Mouse (Mus musculus) cortical plate, adult 2 months (tissue): ENCODE data around the gene Lsamp. TPM values are rescaled to one million over a fixed set of nuclear protein-coding genes. Genes with fewer than 3 reads are reported as not detected.

Source experiments
- H3K27ac ChIP-seq: fragments of 200-500 bp; 2 replicates; pipeline ENCODE4 v1.5.1; 2012; ENCODE audit warnings: low read length, control low read depth, inconsistent platforms; ENCODE audit not compliant: insufficient read depth
- H3K4me1 ChIP-seq: fragments of 200-500 bp; 2 replicates; pipeline ENCODE4 v1.6.1; 2011; ENCODE audit warnings: low read length; ENCODE audit not compliant: control insufficient read depth, insufficient read depth
- H3K4me3 ChIP-seq: fragments of 200-500 bp; 2 replicates; pipeline ENCODE4 v1.5.1; 2011; ENCODE audit warnings: mild to moderate bottlenecking, low read length, control low read depth; ENCODE audit not compliant: insufficient read depth
- CTCF ChIP-seq: fragments of 200-500 bp; IDR thresholded peaks from 2 replicates; pipeline ENCODE4 v1.5.1; 2011; ENCODE audit warnings: mild to moderate bottlenecking, control low read depth, low read length; ENCODE audit not compliant: insufficient read depth; ENCODE audit errors: extremely low read depth
- POLR2A ChIP-seq: fragments of 200-500 bp; IDR thresholded peaks from 2 replicates; pipeline ENCODE4 v1.6.1; 2011; ENCODE audit warnings: mild to moderate bottlenecking, low read length, control low read depth; ENCODE audit not compliant: insufficient read depth; ENCODE audit errors: extremely low read depth
- polyA plus RNA-seq: library from polyadenylated mRNA; depleted of rRNA; stranded (reverse); fragments of >200 nt; gene quantifications from 2 replicates; pipeline ENCODE4 v1.2.3, GENCODE M21; 2012

Gene Lsamp
- polyA plus RNA-seq, 1 experiment, result 99.8 TPM

DNA sequence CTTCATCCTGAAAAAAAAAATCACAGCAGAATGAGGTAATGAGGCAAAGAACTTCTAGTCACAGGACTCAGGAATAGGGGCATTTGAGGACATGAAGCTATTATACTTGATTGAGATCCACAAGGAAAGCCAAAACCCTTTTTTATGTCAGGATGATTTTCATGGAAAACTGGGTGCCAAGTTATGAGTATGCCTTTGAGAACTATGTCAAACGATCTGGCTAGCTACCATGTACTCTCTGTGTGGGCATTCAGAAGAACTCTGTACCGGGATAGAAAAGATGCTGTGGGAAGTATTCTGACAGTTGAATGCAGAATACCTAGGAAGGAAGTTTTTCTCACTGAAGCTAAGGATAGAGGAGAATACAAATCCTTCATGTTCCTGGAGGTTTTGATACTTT lies 1801.4 kb downstream of the Lsamp start:
- Histone ChIP-seq H3K4me1 (peaks cover 4% of the 10 kb centered on the region), H3K27ac (no peak overlapping the region), H3K4me3 (no peak overlapping the region)
- no peak for TF ChIP-seq CTCF
- TF ChIP-seq POLR2A, result no peak

DNA sequence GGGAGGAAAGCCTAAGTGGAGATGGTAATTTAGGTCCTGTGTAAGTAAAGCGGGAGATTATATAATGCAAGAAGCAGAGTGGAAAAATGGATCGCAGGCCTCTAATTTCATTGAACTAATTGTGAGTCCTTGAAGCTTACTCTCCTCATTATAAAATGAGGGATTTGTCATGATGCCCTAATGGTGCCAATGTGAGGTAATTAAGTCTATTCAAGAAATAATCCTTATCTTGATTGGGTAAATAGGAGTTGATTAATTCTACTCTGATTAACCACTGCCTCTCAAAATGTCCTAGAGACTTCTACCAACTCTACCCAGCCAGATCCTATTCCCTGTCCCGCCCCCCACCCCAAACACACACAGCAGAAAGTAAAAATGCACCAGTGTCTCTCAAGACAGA lies 1802.5 kb downstream of the Lsamp start:
- TF ChIP-seq CTCF (no peak), POLR2A (no peak)
- no peak overlapping the region for H3K4me3 ChIP-seq
- H3K27ac ChIP-seq, result no peak overlapping the region; the same call in 1 of the 2 replicates
- H3K4me1 ChIP-seq, result peaks cover 4% of the 10 kb centered on the region

DNA sequence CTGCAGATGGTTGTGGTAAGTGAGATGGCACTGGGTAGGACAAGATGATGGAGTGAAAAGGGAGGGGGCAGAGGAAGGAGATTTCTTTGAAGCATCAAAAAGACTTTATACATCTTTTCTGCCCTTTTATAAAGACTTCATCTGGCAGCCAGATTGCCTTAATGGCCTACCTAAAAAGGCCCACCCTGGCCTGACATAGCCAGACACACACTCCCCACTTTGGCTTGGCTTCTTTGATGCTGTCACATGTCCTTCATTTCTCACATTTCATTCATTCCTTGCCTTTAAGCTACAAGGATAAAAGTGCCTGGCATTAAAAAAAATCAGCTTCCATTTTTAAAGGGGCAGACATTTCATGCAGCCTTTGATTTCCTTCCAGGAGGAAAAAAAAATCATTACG lies 1803.0 kb downstream of the Lsamp start:
- Histone ChIP-seq H3K4me1 (peaks cover 4% of the 10 kb centered on the region), H3K27ac (no peak overlapping the region; the same call in 1 of the 2 replicates), H3K4me3 (no peak overlapping the region)
- TF ChIP-seq POLR2A (no peak), CTCF (no peak)

DNA sequence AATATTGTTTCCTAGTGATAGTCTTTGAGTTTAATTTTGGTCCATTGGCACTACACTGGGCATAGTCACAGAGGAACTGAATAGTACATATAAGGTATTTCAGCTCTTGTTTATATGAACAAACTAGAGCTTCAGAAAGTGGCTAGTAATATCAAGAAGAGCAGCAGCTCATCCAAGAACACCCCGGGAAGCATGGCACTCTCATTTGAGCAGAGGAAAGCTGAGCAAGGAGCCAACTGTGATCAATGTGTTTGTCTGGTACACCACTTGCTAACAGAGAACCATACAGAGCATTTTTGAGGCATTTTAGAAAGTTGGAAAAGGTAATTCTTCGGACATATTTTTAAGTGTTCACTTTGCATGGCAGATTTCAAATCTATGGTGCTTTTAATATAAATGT lies 1805.9 kb downstream of the Lsamp start:
- peaks cover 3% of the 10 kb centered on the region for H3K4me1 ChIP-seq
- TF ChIP-seq POLR2A (no peak), CTCF (no peak)
- no peak overlapping the region for H3K4me3 ChIP-seq
- no peak overlapping the region for H3K27ac ChIP-seq

DNA sequence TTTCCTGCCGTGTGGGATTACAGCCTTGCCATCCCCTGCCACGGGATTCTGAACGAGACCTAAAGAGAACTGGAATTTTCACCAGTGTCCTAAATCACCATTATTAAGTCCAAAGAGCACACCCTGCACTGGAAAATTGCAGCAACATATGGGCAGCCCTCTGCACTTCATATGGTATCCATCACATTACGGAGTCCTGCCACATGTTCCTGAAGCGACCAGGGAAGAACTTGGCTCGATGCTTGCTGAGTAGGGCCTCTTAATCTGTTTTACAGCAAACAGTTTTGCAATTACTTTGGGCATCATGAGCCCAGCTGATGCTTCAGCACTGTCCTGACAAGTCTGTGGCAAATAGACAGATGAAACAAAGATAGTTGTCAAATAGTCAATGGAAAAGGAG lies 1836.2 kb downstream of the Lsamp start:
- Histone ChIP-seq H3K4me1 (no peaks in the 10 kb centered on the region), H3K4me3 (no peak overlapping the region), H3K27ac (no peak overlapping the region)
- TF ChIP-seq CTCF (no peak), POLR2A (no peak)

DNA sequence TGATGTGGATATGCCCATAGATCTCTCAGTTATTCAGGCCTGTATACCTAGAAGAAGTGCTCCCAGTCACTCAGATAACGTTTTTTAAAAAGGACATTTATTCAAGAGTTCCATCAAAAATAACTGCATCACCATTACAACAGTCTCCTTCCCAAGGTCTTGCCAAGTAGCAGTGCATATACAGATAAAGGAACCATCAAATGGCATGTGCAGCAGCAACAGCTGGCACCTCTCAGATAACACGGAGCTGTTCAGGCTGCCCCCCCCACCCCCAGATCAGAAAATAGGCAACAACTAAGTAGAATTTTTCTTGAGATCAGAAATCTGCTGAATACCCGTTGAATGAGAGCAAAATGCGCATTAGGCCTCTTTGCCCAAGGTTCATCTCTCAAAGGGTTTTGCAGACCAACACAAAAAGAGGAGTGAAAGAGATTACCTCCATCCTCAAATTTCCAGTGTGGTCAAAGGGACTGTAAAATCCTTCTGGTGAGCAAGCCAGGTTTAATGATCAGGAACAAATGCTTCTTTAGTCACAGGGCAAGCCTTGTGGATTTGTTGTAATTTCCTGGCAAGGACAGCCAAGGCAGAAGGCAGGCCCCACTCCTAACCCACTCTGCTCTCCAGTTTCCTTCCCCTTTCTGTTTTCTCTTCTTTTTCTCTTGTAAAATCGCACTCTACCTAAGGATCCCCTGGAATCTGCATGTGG lies 1842.9 kb downstream of the Lsamp start:
- TF ChIP-seq CTCF, result no peak
- TF ChIP-seq POLR2A, result no peak
- H3K27ac ChIP-seq, result no peak overlapping the region
- no peak overlapping the region for H3K4me3 ChIP-seq
- H3K4me1 ChIP-seq, result no peaks in the 10 kb centered on the region

DNA sequence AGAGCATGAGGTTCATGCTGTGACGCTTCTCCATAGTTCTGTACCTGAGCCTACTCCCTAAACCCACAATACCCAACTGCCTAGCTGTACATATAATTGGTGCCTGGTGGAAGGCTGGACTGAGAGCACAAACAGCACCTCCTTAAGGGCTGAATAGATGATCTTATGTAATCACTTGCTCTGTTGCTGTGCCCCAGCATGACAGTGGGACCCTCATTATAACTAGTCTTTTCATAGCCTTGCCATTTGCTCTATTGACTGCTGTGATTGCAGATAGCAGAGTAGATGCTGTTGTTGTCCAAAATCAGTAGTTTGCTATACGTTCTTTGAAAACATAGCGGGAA lies 1843.4 kb downstream of the Lsamp start:
- TF ChIP-seq POLR2A, result no peak
- no peak for TF ChIP-seq CTCF
- H3K27ac ChIP-seq, result no peak overlapping the region
- no peaks in the 10 kb centered on the region for H3K4me1 ChIP-seq
- no peak overlapping the region for H3K4me3 ChIP-seq

DNA sequence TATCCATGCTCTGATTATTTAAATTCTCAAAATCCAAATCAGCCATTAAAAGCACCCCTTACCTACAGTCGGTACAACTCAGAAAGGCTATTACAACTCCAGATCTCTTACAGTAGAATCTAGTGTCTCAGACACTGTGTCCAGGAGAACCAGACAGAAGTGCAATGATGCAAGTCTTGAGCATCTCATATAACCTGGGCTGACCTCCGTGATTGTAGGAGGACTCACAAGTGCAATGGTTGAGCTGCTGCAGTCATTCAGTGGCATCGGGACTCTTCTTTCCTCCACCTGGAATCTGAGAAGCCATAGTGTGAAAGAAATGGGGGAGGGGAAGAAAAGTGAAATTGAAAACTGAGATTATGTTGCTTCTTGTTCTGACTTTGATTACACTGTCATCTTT lies 1850.5 kb downstream of the Lsamp start:
- Histone ChIP-seq H3K4me3 (no peak overlapping the region), H3K4me1 (no peaks in the 10 kb centered on the region), H3K27ac (no peak overlapping the region)
- TF ChIP-seq CTCF (no peak), POLR2A (no peak)

DNA sequence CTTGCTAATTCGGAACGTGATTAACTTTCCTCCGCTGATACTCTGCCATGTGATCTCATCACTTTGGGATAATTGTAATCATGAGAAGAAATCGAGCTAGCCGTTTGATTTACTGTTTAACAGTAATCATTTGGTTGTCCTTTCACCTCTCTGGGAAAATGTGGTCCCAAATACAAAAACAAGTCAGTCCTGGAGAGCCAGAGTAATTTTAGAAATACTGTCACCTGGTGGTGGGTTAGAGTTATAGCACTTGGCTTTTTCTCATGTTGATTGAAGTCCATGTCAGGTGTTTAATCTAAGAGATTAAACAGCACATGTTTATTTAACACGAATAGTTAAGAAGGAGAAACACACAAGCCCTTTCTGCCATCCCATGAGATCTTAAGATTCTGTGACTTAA lies 1851.6 kb downstream of the Lsamp start:
- H3K27ac ChIP-seq, result no peak overlapping the region
- no peaks in the 10 kb centered on the region for H3K4me1 ChIP-seq
- H3K4me3 ChIP-seq, result no peak overlapping the region
- TF ChIP-seq POLR2A (no peak), CTCF (no peak)

DNA sequence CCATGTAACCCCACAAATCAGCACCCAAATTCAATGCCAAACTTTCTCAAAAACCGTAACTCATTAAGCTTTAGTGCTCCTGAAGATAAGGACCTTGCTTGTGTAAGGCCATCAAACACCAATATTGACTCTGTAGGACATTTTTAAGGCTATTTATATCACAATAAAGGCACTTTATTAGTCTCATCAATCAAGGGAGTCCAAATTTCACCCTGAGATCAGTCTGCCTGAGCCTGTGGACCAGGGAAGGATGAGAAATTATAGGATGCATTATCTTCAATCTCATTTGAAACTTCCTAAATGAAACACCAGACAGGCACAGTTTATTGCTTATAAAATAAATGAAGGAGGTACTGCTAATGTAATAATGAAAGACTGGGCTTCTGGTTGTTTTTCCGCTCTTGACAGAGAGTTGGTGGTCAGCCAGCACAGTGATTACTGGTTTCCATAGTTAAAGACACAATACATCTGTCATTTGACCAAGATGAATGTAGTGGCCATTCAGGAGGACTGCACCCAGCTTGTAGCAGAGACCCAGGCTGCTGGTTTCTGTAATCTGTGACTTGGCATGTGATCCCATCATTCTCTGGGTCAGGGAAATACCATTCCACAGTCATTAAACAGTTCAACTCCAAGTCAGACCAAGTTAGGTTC lies 1855.7 kb downstream of the Lsamp start:
- Histone ChIP-seq H3K4me3 (no peak overlapping the region), H3K4me1 (no peaks in the 10 kb centered on the region), H3K27ac (no peak overlapping the region)
- TF ChIP-seq CTCF (no peak), POLR2A (no peak)
